Mouse (Mus musculus): ENCODE results near the gene Adamts20.
"Not testable (repeated sequence)": the region's sequence is repeated elsewhere in the genome, so short reads cannot be mapped to it uniquely, and the experiment has no call there.

The Adamts20 gene

DNA sequence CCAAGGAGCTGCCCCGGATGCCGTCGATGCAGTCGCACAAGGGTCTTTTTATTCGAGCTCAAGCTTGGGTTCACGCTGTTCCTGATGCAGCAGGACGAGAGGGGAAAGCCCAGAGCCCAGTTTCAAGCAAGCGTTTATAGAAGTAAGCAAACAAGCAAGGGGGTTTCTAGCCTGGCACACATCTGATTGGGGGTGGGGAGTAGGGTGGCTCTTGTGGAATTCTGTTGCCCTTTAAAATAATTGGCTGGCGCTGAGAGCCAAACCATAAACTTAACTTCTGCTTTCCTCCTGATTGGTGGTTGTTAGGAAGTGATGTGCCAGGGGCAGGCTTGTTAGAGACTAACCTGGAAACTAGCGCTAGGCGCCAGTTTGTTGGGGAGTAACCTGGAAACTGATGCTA is at the start of gene Adamts20:
TSS of gene Adamts20 (minus strand) at position 101 of the 400 bp plus-strand sequence.
- DNase-seq: no peak

DNA sequence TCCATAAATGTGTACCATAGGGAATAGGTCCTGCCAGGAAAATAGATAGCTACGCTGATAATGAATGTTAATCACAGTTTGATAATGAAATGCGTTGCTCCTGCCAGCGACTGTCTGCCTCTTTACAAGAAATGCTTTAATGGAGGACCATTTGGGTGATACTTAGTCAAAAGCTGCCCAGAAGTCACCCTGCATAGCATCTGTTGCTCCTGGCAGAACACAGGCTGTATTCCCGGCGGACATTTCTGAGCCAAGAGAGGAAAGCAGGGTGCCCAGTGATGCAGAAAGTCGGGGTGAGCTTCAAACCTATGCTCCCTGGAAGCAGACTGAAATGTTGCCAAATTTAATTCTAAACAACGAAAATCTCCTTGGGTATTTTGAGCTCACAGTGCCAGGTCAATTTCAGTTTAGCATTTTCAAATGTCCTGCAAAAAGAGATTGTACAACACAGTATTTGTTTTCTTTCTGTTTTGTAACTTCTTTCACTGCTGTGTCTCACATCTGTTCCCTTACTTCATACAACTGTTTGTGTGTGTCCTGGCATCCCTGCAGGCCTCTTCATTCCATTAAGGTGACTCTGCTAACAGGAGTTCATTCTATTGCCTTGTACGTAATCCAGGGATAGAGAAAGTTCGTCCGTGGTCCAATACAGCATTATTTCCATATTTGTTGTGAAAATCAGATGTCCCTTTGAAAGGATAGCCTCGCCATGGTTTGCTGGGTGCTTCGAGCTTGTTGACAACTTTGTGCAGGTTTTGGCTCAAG is 38.4 kb upstream of the Adamts20 start:
- DNase-seq: no peak

DNA sequence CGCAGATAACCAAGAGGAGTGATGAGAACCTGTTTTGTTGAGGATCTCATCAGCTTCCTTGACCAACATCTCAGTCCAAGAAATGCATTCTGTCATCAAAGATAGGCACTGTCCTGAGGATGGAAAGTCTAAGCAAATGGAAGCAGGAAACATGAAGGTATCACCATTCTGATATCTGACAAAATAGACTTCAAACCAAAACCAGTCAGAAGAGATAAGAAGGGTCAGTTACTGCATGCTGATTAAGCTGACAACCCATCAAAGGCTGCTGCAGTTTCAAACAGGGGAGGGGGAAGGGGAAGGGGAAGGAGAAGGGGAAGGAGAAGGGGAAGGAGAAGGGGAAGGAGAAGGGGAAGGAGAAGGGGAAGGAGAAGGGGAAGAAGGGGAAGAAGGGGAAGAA is 34.0 kb upstream of the Adamts20 start:
- DNase-seq: no peak

GRCm38 (mm10) chr15:94495936-94496335 is 30.7 kb upstream of the Adamts20 start:
- no peak for DNase-seq

DNA sequence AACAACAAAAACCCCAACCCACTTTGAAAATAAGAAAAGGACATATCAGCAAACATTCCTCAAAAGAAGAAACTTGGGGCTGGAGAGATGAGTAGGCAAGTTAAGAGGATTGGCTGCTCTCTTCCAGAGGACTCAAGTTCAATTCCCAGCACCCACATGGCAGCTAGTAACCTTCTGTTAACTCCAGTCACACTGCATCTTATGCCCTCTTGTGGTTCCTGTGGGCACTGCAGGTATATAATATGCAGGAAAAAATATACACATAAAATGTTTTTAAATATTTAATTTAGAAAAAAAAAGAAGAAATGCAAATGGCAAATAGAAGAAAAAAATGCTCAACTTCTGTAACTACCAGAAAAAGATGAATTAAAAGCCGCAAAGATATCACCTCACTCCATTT is 29.2 kb upstream of the Adamts20 start:
- DNase-seq: no peak

- DNase-seq: no peak
These were observed 24.2 kb upstream of the Adamts20 start for GRCm38 (mm10) chr15:94489433-94489832.

- not testable (repeated sequence) for DNase-seq
These were observed 22.8 kb upstream of the Adamts20 start for GRCm38 (mm10) chr15:94488028-94488427.

DNA sequence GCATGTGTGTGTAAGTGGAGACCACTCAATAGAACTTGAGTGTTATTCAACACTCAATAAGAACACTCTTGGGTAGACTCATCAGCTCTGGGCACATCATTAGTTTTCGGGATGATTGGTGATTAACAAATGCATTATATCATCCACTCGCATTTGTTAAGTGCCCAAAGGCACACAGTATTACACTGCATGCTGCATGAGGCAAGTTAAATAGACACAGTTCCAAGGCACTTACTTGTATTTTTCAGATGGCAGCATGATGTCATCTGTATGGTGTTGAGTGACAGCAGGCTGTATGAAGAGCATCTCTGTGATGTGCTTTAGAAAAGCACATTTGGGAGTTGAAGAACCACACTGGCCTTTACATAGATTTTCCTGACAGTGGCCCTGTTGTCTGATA is 17.3 kb upstream of the Adamts20 start:
- no peak for DNase-seq

GRCm38 (mm10) chr15:94480792-94481191 is 15.6 kb upstream of the Adamts20 start:
- DNase-seq: no peak

- no peak for DNase-seq
These were observed 15.0 kb upstream of the Adamts20 start for GRCm38 (mm10) chr15:94480248-94480647.

GRCm38 (mm10) chr15:94479513-94480136 is 14.4 kb upstream of the Adamts20 start:
- DNase-seq: no peak

- no peak for DNase-seq
These were observed 13.5 kb upstream of the Adamts20 start for GRCm38 (mm10) chr15:94478706-94479105.

DNA sequence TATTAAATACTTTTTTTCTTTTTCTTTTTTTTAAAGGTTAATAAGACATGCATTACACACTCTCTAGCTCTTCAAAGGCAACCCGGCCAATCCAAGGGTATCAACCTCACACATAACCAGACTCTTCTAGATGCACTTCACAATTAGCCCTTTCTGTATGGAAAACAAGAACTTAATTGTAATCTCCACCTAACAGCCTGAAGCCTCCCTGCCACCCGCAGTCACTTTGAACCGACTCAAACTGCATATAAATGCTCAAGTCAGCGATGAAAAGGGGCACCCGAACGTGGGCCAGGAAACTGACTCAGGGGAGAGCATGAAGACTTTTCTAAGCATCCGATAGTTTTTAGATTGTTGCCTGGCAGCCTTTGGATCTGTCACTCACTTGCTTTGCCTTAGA is 12.1 kb upstream of the Adamts20 start:
- DNase-seq: no peak

DNA sequence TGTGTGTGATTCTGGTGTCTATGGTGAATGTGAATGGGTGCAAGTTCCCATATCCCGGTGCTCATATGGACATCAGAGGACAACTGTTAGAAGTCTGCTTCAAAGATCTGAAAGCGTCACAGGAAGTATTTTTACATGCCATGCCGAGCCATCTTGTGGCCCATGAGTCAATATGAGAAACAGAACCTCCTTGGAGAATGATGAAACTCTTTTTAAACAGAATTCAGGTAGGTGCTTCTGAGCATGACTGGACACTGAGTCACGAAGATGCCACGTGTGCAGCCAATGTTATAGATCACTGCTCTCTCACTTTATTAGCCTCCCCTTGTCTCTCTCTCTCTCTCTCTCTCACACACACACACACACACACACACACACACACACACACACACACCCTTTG is 10.8 kb upstream of the Adamts20 start:
- DNase-seq: no peak

DNA sequence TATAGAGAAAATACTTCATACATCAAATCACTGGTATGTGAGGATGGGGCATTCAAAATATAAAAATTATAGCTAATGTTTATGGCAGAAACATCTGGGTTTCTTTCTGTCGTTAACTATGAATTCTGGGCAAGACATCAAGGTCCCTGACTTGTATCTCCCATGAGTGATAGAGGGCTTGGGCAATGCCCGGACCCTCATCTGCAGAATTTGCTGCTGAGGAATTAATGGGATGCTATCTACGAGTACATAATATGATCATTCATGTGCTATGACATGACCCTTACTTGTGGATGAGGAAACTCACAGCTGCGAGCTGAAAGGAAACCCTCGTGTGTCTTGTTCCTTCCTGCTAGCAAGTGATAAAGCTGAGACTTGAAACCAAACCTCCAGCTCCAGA is 5.1 kb upstream of the Adamts20 start:
- no peak for DNase-seq

- no peak for DNase-seq
These were observed 337 bp downstream of the Adamts20 start for GRCm38 (mm10) chr15:94464881-94465280.

DNA sequence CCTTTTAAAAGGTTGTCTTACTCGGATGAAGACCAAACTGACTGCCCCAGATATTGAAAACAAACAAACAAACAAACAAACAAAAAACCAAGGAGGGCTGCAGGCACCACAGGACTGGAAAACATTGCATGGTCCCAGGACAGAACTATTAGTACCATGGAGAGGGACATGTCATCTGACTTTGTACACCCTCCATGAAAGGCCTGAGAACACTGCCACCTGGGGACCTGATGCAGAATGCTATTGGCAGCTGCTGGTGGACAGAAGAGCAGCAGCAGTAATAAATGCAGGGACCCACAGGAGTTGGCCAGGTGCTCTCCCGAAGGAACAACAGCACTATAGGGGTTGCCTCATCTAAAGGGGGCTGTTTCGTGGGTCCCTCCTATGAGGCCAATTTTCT is 2.0 kb downstream of the Adamts20 start:
- no peak for DNase-seq

DNA sequence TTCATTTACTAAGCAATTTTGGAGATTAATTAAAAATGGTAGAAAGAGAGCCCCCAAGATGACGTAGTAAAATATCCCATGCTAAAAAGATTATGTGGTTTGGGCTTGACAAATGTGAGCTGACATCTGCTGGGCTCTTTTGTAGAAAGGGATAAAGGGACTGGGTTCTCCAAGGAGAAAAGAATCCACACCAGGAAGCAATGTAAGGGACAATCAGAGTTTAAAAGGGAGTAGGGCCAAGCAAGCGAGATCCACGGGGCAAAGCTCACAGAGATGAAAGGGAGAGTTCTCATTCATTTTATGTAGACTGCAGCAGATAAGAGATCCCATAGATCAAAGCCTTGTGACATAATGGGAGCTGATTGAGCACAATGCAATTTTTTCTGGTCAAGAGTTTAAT is 3.0 kb downstream of the Adamts20 start:
- DNase-seq: no peak

- DNase-seq: no peak
These were observed 4.1 kb downstream of the Adamts20 start for GRCm38 (mm10) chr15:94461166-94461565.

- no peak for DNase-seq
These were observed 7.4 kb downstream of the Adamts20 start for GRCm38 (mm10) chr15:94457636-94458390.

- no peak for DNase-seq
These were observed 12.4 kb downstream of the Adamts20 start for GRCm38 (mm10) chr15:94452848-94453247.

DNA sequence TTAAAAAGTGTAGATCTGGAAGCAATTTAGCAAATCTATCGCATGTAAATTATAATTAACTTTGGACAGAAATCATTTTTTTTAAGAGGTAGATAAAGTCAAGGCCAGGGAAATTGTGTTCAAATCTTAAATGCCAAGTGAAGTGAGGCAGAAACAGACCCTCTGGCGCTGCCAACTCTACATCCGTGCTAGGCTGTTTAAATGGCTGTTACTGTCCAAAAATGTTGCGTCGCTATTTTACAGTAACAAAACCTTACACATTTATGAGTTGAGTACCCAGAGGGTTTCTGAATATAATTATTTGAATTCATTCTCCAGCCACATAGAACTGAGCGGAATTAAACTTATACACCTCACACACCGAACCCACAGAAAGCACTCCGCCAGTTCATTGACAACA is 13.6 kb downstream of the Adamts20 start:
- no peak for DNase-seq

DNA sequence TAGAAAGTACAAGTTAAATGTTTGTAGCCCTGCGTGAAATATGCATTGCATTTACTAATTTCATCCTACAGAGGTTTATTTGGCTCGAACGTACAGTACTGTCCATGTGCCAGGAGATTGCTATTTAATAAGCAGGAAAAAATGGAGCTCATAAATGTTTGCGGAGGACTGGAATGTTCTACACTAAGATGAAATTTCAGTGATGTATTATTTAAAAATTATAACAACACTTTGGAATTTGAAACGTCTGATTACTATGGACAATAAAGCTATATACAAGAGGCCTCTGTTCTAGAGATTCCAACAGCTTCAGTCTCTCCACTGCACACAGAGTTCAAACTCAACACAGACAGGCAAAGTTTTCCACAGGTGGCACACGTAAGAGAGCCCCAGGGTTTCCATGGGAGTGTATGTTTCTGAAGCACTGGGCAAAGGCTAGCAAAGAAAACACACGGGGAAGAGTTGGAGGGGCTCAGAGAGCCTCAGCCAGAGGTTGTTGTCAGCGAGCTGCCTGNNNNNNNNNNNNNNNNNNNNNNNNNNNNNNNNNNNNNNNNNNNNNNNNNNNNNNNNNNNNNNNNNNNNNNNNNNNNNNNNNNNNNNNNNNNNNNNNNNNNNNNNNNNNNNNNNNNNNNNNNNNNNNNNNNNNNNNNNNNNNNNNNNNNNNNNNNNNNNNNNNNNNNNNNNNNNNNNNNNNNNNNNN is 20.6 kb downstream of the Adamts20 start:
- no peak for DNase-seq

All from cerebellum, adult 11-12 months (tissue).